In the genomic region with DNA sequence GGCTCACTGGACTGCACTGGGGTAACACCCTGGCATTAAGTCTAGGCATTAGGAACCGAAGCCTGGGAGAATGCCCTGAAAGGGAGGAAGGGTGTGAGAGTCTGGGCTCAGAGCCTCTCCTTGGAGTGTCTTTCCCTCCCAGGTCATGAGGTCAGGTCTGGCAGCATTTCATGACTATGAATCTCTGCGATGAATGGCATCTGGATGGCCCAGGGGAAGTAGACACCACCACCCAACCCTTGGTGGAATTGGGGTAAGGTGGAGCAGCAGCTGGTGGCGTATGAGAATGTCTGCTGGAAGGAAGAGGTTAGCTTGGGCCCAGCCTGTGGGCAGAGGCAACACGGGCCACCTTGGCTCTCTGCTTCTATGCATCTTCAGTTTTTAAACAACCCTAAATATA, we compare ENCODE assay signal across 28 mouse cellular contexts.
DNase-seq lines count a peak whose midpoint lies in the region; ATAC-seq and TF ChIP-seq lines count a peak whose summit lies in the region.
"Had no signal": no experiment of that assay in that cellular context is flagged by ENCODE, and none has a peak within 500 bp of the region (broad histone marks: within the 10 kb centered on the region; RNA-seq: fewer than 3 reads in every experiment).

No protein-coding gene starts in this region.

- H3K27ac ChIP-seq in kidney, postnatal 0 days: no peak overlapping the region
- H3K27ac ChIP-seq: embryonic facial prominence, embryonic 13.5 days; hindbrain, embryonic 13.5 days; left cerebral cortex, adult 2 months; midbrain, embryonic 15.5 days had no signal

- no peaks in the 10 kb centered on the region for H3K27me3 ChIP-seq in kidney, postnatal 0 days (ENCODE audit: insufficient read depth, low read length)
- H3K27me3 ChIP-seq: embryonic facial prominence, embryonic 13.5 days; hindbrain, embryonic 13.5 days; midbrain, embryonic 15.5 days had no signal

- H3K4me1 ChIP-seq in kidney, postnatal 0 days (replicated peaks; ENCODE audit: insufficient read depth, low read length): peaks cover 7% of the 10 kb centered on the region

- DNase-seq in gastrocnemius, adult 18-20 months (ENCODE audit: low spot score): peak; percentile 80
- DNase-seq in gastrocnemius, postnatal 4 days (ENCODE audit: low spot score in 2 of 2): no peak
- no peak for DNase-seq in kidney, postnatal 0 days (ENCODE audit: low spot score)
- no peak for DNase-seq in kidney, adult 8-10 months
- peak; percentile 40 for DNase-seq in ZHBTc4 (ENCODE audit: low read depth, low spot score)
- DNase-seq in lung, postnatal 25 days (ENCODE audit: low spot score): peak; percentile 51
- DNase-seq in right cerebral cortex, postnatal 36 days (ENCODE audit: low spot score in 2 of 2): no peak
- no peak for DNase-seq in spleen, postnatal 4 days (ENCODE audit: low spot score in 2 of 2)
- DNase-seq: adrenal gland, postnatal 14 days; cerebellum, adult 11 months; cerebellum, postnatal 14 days; kidney, adult 9 months; kidney, postnatal 4 days; layer of hippocampus, adult 9-11 months; left cerebral cortex, postnatal 4 days; liver; liver, postnatal 0 days; retina, postnatal 1 day; right cerebral cortex, postnatal 4 days; thymus, postnatal 25 days had no signal

- H3K4me2 ChIP-seq in kidney, postnatal 0 days (ENCODE audit: low read length): no peak overlapping the region
- H3K4me2 ChIP-seq: embryonic facial prominence, embryonic 13.5 days; hindbrain, embryonic 13.5 days; midbrain, embryonic 15.5 days had no signal

- 54% methylated on average over 4 of the region's 4 CpGs for WGBS in kidney, postnatal 0 days

- H3K9ac ChIP-seq in kidney, postnatal 0 days (ENCODE audit: low read depth, low read length): no peak overlapping the region
- H3K9ac ChIP-seq: embryonic facial prominence, embryonic 13.5 days; hindbrain, embryonic 13.5 days; liver, postnatal 0 days; midbrain, embryonic 15.5 days had no signal

- 0 out of 2 replicates have a peak, but pooled peaks have one; percentile 25 for ATAC-seq in kidney, postnatal 0 days (replicated peaks; ENCODE audit: low FRiP score, low read depth)
- ATAC-seq: forebrain, embryonic 16.5 days; inflammation-experienced regulatory T-cells, adult 6 months; liver, postnatal 0 days; midbrain, embryonic 15.5 days had no signal

- no peak for TF ChIP-seq CTCF in kidney, postnatal 0 days (IDR thresholded peaks at IDR 0.05; ENCODE audit: low read depth)

- no peaks in the 10 kb centered on the region for H3K36me3 ChIP-seq in kidney, postnatal 0 days (ENCODE audit: insufficient read depth, low read length)
- H3K36me3 ChIP-seq: embryonic facial prominence, embryonic 13.5 days; G1E; hindbrain, embryonic 13.5 days; midbrain, embryonic 15.5 days had no signal

- H3K9me3 ChIP-seq in kidney, postnatal 0 days (replicated peaks; ENCODE audit: low read length): no peaks in the 10 kb centered on the region
- H3K9me3 ChIP-seq: embryonic facial prominence, embryonic 13.5 days; hindbrain, embryonic 13.5 days; midbrain, embryonic 15.5 days had no signal

- no peak overlapping the region for H3K4me3 ChIP-seq in kidney, postnatal 0 days (replicated peaks; ENCODE audit: low read depth, low read length)
- H3K4me3 ChIP-seq: embryonic facial prominence, embryonic 13.5 days; hindbrain, embryonic 13.5 days; left cerebral cortex, adult 2 months; midbrain, embryonic 15.5 days; myocyte had no signal

Comparison
In these comparisons a context has a peak if more than half of its experiments do, and no peak if none do; other contexts are left out.
1. DNase-seq: peak in gastrocnemius, adult 18-20 months (single experiment), ZHBTc4 (single experiment) and lung, postnatal 25 days (single experiment); none in gastrocnemius, postnatal 4 days (0 of 2), kidney, postnatal 0 days (single experiment), kidney, adult 8-10 months (0 of 2), right cerebral cortex, postnatal 36 days (0 of 2) and spleen, postnatal 4 days (0 of 2).